Mouse (Mus musculus): ENCODE measurements at regions not wholly inside any gene's neighbourhood (a gene's known extent, or its start where the extent isn't known, plus 50 kb on each side); places are given as distances from the start of the nearest gene placed in this dataset.

DNA sequence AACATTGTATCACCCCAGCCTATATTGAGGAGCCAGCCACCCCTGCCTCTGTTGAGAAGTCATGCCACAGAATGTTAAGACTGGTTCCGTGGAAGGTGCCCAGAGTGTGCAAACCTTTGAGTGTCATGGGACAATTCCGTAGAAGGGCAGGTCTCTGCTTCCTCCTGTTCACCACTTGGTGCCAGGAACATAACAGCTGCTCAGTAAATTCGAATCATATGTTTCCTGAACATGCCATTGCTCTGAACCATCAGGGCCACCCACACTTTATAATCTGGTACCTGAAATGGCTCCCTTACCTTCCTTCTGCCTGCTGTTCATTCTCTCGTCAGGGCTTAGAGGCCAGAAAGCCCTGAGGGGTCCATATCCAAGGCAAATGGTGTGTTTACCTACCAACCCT lies 273.0 kb upstream of the 4930535I16Rik start:
- DNase-seq (ENCODE audit: low read depth) = no peak
- TF ChIP-seq CTCF (IDR thresholded peaks at IDR 0.05; ENCODE audit: borderline replicate concordance, extremely low read depth, insufficient read depth, insufficient read length) (no peak), POLR2A (IDR thresholded peaks at IDR 0.05; ENCODE audit: borderline replicate concordance, extremely low read depth, insufficient read depth, insufficient read length, poor library complexity, severe bottlenecking) (no peak)

GRCm38 (mm10) chr4:124189993-124190385 lies 272.2 kb upstream of the 4930535I16Rik start:
- no peak for DNase-seq (ENCODE audit: low read depth)
- TF ChIP-seq POLR2A (IDR thresholded peaks at IDR 0.05; ENCODE audit: borderline replicate concordance, extremely low read depth, insufficient read depth, insufficient read length, poor library complexity, severe bottlenecking) (no peak), CTCF (IDR thresholded peaks at IDR 0.05; ENCODE audit: borderline replicate concordance, extremely low read depth, insufficient read depth, insufficient read length) (no peak)

- DNase-seq (ENCODE audit: low read depth) = peak; percentile 71
- no peak for TF ChIP-seq CTCF (IDR thresholded peaks at IDR 0.05; ENCODE audit: borderline replicate concordance, extremely low read depth, insufficient read depth, insufficient read length)
- no peak for TF ChIP-seq POLR2A (IDR thresholded peaks at IDR 0.05; ENCODE audit: borderline replicate concordance, extremely low read depth, insufficient read depth, insufficient read length, poor library complexity, severe bottlenecking)
These were observed 271.6 kb upstream of the 4930535I16Rik start for GRCm38 (mm10) chr4:124189352-124189992.

GRCm38 (mm10) chr4:124187108-124187507 lies 269.3 kb upstream of the 4930535I16Rik start:
- DNase-seq (ENCODE audit: low read depth) = peak; percentile 76
- TF ChIP-seq POLR2A (IDR thresholded peaks at IDR 0.05; ENCODE audit: borderline replicate concordance, extremely low read depth, insufficient read depth, insufficient read length, poor library complexity, severe bottlenecking) (no peak), CTCF (IDR thresholded peaks at IDR 0.05; ENCODE audit: borderline replicate concordance, extremely low read depth, insufficient read depth, insufficient read length) (no peak)

GRCm38 (mm10) chr4:124181335-124181734 lies 263.5 kb upstream of the 4930535I16Rik start:
- TF ChIP-seq POLR2A (IDR thresholded peaks at IDR 0.05; ENCODE audit: borderline replicate concordance, extremely low read depth, insufficient read depth, insufficient read length, poor library complexity, severe bottlenecking) = no peak
- TF ChIP-seq CTCF (IDR thresholded peaks at IDR 0.05; ENCODE audit: borderline replicate concordance, extremely low read depth, insufficient read depth, insufficient read length) = no peak
- no peak for DNase-seq (ENCODE audit: low read depth)

DNA sequence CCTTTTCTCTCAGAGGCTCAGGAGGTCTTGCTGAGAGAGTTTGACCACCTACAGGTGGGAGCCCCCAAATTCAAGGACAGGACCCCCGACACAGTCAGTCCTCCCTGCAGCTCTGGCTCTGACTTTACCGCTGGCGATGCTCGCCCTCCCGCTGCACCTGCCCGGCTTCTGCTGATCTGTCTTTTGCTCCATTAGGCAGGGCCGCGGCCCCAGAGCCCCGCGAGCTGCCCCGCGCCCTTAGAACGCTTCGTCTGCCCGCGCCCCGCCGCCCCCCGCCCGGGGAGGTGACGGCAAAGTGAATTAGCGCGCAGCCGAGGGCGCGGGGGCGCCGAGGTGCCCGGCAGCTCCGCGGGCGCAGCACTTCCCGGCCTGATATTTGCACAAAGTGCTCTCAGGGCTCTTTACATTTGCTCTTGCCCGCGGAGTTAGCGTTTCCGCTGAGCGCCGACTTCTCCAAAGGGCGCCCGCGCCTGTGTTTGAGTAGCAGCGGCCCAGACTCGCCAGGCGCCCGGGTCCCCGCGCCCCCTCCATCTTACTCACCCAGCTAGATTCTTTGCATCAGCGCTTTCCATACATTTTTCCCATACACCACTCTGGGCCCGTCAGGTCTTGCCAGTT lies 260.7 kb upstream of the 4930535I16Rik start:
- no peak for TF ChIP-seq POLR2A (IDR thresholded peaks at IDR 0.05; ENCODE audit: borderline replicate concordance, extremely low read depth, insufficient read depth, insufficient read length, poor library complexity, severe bottlenecking)
- TF ChIP-seq CTCF (IDR thresholded peaks at IDR 0.05; ENCODE audit: borderline replicate concordance, extremely low read depth, insufficient read depth, insufficient read length) = no peak
- DNase-seq (ENCODE audit: low read depth) = peak; percentile 56

- TF ChIP-seq CTCF (IDR thresholded peaks at IDR 0.05; ENCODE audit: borderline replicate concordance, extremely low read depth, insufficient read depth, insufficient read length) (no peak), POLR2A (IDR thresholded peaks at IDR 0.05; ENCODE audit: borderline replicate concordance, extremely low read depth, insufficient read depth, insufficient read length, poor library complexity, severe bottlenecking) (no peak)
- peak; percentile 56 for DNase-seq (ENCODE audit: low read depth)
These were observed 257.7 kb upstream of the 4930535I16Rik start for GRCm38 (mm10) chr4:124175531-124175930.

DNA sequence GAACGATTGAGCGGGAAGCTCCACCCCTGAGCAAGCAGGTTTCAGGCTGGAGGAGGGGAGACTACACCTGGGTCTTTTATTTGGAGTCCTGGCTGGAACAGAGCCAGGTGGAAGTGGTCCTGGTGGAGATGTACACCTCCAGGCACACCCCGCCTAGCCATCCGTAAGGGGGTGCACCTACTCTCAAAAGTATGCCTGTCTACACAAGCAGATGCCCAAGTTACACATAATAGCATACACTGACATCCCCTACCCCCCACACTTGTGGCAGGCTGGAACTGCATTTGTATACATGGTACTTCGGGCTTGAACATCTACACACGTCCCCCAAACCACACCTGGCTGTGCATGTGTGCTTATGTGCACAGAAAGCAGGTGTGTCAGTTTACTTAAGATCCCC lies 236.8 kb upstream of the 4930535I16Rik start:
- TF ChIP-seq POLR2A (IDR thresholded peaks at IDR 0.05; ENCODE audit: borderline replicate concordance, extremely low read depth, insufficient read depth, insufficient read length, poor library complexity, severe bottlenecking) (no peak), CTCF (IDR thresholded peaks at IDR 0.05; ENCODE audit: borderline replicate concordance, extremely low read depth, insufficient read depth, insufficient read length) (no peak)
- no peak for DNase-seq (ENCODE audit: low read depth)

DNA sequence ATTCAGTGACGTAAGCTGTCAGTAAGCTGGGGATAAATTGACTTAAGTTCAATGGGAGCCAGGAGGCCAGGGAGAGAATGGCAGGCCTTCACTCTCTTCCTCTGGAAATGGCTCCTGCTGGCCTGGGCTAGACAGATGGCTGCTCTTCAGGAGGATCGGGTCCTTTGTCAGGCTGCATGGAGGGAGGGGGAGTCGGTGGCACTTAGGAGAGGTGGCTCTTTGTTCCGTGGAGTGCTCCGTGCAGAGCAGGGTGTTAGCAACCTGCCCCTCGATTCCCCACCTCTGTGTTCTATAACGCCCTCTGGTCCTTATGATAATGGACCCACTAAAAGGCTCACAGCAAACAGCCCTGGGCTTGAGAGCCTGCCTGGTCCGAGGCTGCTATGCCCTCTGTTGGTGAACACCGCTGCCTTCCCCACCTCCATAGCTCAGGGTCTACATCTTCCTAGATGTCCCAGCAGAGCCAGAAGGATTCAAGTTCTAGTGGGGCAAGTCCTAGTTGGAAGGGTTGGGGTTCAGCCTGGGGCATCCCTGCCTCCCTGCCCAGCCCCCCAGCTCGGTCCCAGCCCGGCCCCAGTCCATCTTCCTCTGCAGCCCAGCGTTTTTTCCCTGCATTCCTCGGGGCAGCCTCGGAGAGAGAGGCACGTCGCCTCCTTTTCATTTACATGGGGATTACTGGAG lies 232.1 kb upstream of the 4930535I16Rik start:
- peak; percentile 71 for DNase-seq (ENCODE audit: low read depth)

GRCm38 (mm10) chr4:124149037-124149436 lies 231.2 kb upstream of the 4930535I16Rik start:
- no peak for TF ChIP-seq CTCF (IDR thresholded peaks at IDR 0.05; ENCODE audit: borderline replicate concordance, extremely low read depth, insufficient read depth, insufficient read length)
- no peak for TF ChIP-seq POLR2A (IDR thresholded peaks at IDR 0.05; ENCODE audit: borderline replicate concordance, extremely low read depth, insufficient read depth, insufficient read length, poor library complexity, severe bottlenecking)
- DNase-seq (ENCODE audit: low read depth) = no peak

More for the DNA sequence above, 232.1 kb upstream of the 4930535I16Rik start:
- TF ChIP-seq CTCF (IDR thresholded peaks at IDR 0.05; ENCODE audit: borderline replicate concordance, extremely low read depth, insufficient read depth, insufficient read length) (peak; percentile 49; the same call in 1 of the 2 replicates), POLR2A (IDR thresholded peaks at IDR 0.05; ENCODE audit: borderline replicate concordance, extremely low read depth, insufficient read depth, insufficient read length, poor library complexity, severe bottlenecking) (no peak)

DNA sequence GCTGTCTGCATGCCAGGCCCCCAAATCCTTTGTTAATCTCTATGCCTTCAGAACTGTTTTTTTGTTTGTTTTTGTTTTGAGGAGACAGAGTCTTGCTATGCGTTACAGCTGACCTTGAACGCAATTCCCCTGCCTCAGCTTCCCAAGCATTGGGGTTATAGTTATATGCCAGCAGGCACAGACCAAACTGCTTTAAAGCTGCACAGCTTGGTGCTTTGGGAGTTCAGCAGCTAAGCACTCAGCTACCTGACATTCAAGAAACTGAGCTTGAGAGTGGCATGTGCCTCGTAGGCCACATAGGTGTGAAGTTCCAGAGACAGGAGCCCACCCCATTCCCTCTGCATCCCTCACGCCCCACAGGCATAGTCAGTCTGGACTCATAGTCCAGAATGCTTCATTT lies 229.5 kb upstream of the 4930535I16Rik start:
- no peak for TF ChIP-seq CTCF (IDR thresholded peaks at IDR 0.05; ENCODE audit: borderline replicate concordance, extremely low read depth, insufficient read depth, insufficient read length)
- no peak for TF ChIP-seq POLR2A (IDR thresholded peaks at IDR 0.05; ENCODE audit: borderline replicate concordance, extremely low read depth, insufficient read depth, insufficient read length, poor library complexity, severe bottlenecking)
- no peak for DNase-seq (ENCODE audit: low read depth)

All from brain, embryonic 14.5 days (tissue).